Mouse (Mus musculus) embryo, embryonic 9.5 days (tissue): ENCODE data around the gene Swap70.

Experiments used
- DNase-seq: peaks from one replicate; pipeline ENCODE4 v3.0.0-alpha.2; 2017; ENCODE audit errors: extremely low spot score

The Swap70 gene

GRCm38 (mm10) chr7:110237837-110238451 lies 16.4 kb downstream of the Swap70 start:
- DNase-seq, result no peak

GRCm38 (mm10) chr7:110239590-110239989 lies 18.1 kb downstream of the Swap70 start:
- DNase-seq, result no peak

- DNase-seq, result no peak
Observed at GRCm38 (mm10) chr7:110241472-110242289, 20.2 kb downstream of the Swap70 start.

GRCm38 (mm10) chr7:110242290-110242581 lies 20.7 kb downstream of the Swap70 start:
- DNase-seq, result no peak

- DNase-seq, result no peak
Observed at GRCm38 (mm10) chr7:110245128-110245527, 23.6 kb downstream of the Swap70 start.

GRCm38 (mm10) chr7:110246526-110246925 lies 25.0 kb downstream of the Swap70 start:
- DNase-seq, result no peak

- DNase-seq, result no peak
Observed at GRCm38 (mm10) chr7:110247801-110248200, 26.3 kb downstream of the Swap70 start.

GRCm38 (mm10) chr7:110248677-110249076 lies 27.2 kb downstream of the Swap70 start:
- no peak for DNase-seq

GRCm38 (mm10) chr7:110253861-110254260 lies 32.4 kb downstream of the Swap70 start:
- DNase-seq, result no peak

GRCm38 (mm10) chr7:110254395-110254794 lies 32.9 kb downstream of the Swap70 start:
- DNase-seq, result no peak

- no peak for DNase-seq
Observed at GRCm38 (mm10) chr7:110257059-110257458, 35.5 kb downstream of the Swap70 start.

GRCm38 (mm10) chr7:110258196-110258950 lies 36.9 kb downstream of the Swap70 start:
- no peak for DNase-seq

- DNase-seq, result no peak
Observed at GRCm38 (mm10) chr7:110259966-110260711, 38.6 kb downstream of the Swap70 start.

GRCm38 (mm10) chr7:110261807-110262206 lies 40.3 kb downstream of the Swap70 start:
- DNase-seq, result no peak

GRCm38 (mm10) chr7:110262661-110263060 lies 41.1 kb downstream of the Swap70 start:
- no peak for DNase-seq

- DNase-seq, result no peak
Observed at GRCm38 (mm10) chr7:110263474-110263873, 42.0 kb downstream of the Swap70 start.

GRCm38 (mm10) chr7:110265796-110266195 lies 44.3 kb downstream of the Swap70 start:
- peak; percentile 82 for DNase-seq

- DNase-seq, result no peak
Observed at GRCm38 (mm10) chr7:110267014-110267413, 45.5 kb downstream of the Swap70 start.

- DNase-seq, result no peak
Observed at GRCm38 (mm10) chr7:110267994-110268393, 46.5 kb downstream of the Swap70 start.

- DNase-seq, result no peak
Observed at GRCm38 (mm10) chr7:110268511-110268910, 47.0 kb downstream of the Swap70 start.

- no peak for DNase-seq
Observed at GRCm38 (mm10) chr7:110269777-110270176, 48.3 kb downstream of the Swap70 start.

- DNase-seq, result no peak
Observed at GRCm38 (mm10) chr7:110270455-110270854, 48.9 kb downstream of the Swap70 start.
